Mouse (Mus musculus): Measurements from ENCODE around the gene Trak1.

Trak1 gene

GRCm38 (mm10) chr9:121371946-121372646, 74.8 kb downstream of the Trak1 start:
- no peak for DNase-seq (ENCODE audit: low read depth)

- no peak for DNase-seq (ENCODE audit: low read depth)
These were observed 75.8 kb downstream of the Trak1 start for GRCm38 (mm10) chr9:121373107-121373506.

- no peak for DNase-seq (ENCODE audit: low read depth)
These were observed 76.2 kb downstream of the Trak1 start for GRCm38 (mm10) chr9:121373512-121373911.

DNA sequence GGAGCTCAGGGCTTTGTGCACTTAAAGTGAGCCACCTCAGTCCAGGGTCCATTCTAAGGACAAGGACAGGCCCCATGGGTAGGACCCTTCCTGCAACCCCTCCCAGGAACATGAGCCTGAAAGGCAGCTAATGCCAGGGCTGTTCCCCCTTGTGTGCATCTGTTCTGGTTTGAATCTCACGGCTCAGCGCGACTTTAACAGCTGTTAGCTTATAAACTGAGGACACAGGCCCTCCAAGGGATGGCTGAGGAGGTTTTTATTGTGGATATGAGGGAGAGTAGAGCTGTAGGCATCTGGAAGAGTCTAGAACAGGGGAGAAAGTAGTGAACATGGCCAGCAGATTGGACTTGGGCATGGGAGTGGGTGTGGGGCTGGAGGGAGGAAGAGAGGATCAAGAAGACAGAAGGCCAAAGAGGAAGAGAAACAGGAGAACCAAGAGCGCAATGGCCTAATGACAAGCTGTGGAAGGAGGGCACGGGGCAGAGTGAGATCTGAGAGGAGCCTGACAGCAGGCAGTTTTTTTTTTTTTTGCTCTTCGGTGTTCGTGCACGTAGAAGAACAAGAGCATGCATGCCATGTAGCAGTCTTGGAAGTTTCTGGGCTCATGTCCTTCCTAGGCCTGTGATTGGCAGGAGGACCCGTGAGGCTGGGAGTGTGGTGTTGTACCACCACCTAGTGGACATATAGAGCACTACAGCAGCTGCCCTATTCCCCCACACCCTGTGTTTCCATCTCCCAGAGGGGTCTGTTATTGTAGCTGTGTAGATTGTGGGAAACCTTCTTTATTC, 77.0 kb downstream of the Trak1 start:
- peak; percentile 48 for DNase-seq (ENCODE audit: low read depth)

DNA sequence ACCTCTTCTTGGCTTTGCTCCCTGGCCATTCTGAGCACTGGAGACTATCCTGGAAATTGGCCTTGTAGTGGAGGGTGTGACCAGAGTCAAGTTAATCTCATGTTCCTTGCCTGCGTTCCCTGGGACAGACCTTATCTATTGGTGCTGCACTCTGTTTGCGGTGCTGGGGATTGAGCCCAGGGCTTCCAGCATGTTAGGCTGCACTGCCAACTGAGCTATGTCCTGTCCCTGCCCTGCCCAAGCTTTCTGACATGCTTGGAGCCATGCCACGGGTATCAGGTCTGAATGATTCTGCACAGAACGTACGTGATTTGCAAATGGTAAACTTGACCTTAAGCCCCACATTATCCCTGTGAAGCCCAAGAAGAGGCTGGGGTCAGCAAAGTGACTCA, 77.6 kb downstream of the Trak1 start:
- DNase-seq (ENCODE audit: low read depth): no peak

- DNase-seq (ENCODE audit: low read depth): no peak
These were observed 78.8 kb downstream of the Trak1 start for GRCm38 (mm10) chr9:121376094-121376493.

DNA sequence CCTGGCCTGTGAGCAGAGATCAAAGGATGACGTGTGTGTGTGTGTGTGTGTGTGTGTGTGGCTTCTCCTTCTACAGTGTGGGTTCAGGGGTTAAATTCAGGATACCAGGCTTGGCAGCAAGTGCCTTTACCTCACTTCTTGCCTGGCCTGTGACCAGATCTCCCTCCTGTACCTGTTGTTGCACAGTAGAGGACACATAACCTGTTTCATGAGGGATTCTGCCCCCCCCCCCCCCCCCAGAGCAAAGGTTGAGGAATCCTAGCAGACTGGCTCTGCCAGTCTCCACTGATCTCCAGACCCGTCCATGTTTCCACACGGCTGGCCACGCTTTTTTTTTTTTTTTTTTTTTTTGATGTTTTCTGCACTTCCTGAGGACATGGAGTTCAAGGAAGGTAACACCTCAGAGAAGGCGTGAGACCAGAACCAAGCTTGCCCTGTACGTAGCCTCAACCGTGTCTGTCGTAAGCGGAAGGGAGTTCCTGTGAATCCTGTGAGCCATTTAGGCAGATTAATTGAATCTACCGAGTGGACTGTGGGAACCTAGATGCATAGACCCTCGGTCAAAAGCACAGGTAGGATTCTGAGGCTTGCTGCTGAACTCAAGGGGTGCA, 83.1 kb downstream of the Trak1 start:
- no peak for DNase-seq (ENCODE audit: low read depth)

DNA sequence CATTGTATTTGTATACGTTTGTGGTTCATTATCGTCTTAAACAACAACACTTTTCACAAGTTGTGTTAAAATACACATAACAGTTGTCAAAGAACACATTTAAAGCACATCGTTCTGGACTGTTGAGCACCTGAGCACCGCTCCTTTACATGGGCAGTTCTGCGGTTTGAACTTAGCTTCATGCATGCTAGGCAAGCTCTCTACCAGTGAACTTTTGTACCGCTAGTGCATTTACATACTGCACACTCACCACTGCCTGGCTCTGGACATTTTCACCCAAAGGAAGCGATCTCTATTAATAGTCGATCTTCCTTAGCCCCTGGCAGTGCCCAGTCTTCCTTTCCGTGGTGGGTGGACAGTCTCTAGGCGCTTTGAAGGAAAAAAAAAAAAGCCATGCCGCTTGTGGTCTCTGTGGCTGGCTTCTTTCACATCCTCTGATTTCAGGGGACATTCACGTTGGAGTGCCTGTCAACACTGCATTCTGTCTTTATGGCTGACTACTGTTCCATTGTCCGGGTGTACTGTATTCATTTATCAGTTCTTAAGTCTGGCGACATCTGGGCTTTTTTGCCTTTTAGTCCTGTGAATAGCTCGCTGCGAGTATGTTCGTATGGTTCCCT, 84.5 kb downstream of the Trak1 start:
- no peak for DNase-seq (ENCODE audit: low read depth)

DNA sequence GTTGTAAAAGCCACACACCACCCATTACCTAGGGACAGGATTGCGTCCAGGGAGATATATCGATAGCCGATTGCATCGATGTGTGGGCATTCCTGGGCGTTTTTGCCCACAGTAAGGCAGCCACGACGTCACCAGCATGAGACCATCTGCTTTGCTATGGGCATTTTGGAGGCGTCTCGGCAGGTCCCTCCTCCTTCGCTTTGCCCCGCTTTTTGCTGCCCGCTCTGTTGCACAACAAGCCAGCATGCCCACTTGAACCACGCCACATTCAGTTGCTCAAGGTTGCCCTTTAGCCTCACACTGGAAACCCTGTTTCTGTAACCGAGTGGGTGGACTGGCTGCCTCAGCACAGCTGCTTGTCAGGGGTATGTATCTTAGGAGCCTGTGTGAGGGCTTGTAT, 85.3 kb downstream of the Trak1 start:
- DNase-seq (ENCODE audit: low read depth): no peak

GRCm38 (mm10) chr9:121383180-121383586, 85.9 kb downstream of the Trak1 start:
- DNase-seq (ENCODE audit: low read depth): no peak

- no peak for DNase-seq (ENCODE audit: low read depth)
These were observed 87.3 kb downstream of the Trak1 start for GRCm38 (mm10) chr9:121384620-121385019.

GRCm38 (mm10) chr9:121385091-121385748, 87.9 kb downstream of the Trak1 start:
- DNase-seq (ENCODE audit: low read depth): peak; percentile 62

DNA sequence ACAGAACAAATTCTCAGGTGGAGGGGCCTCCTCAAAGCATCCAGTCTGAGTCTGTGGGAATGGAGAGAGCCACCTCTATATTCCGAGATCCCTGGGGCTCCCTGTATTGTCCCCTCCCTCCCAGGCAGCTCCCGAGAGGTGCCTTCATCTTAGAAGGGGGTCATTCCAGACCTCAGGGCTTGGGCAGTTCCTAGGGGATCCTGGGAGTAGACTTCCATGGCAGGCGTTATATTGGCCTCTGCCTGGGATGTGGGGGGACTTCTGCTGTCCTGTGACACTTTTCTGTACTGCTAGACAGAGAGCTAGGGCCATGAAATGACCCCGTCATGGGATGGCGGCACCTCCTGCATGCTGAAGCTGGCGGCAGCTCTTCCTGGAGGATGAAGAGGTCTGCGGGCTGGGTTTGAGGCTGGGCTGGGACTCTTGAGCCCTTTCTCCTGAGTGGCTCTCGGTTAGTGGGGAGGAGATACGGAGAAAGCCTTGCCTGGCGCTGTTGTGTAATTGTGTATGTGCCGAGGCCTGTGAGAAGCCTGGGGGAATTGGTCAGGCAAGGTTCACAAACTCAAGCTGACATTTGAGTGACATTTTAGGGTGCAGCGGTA, 88.5 kb downstream of the Trak1 start:
- no peak for DNase-seq (ENCODE audit: low read depth)

DNA sequence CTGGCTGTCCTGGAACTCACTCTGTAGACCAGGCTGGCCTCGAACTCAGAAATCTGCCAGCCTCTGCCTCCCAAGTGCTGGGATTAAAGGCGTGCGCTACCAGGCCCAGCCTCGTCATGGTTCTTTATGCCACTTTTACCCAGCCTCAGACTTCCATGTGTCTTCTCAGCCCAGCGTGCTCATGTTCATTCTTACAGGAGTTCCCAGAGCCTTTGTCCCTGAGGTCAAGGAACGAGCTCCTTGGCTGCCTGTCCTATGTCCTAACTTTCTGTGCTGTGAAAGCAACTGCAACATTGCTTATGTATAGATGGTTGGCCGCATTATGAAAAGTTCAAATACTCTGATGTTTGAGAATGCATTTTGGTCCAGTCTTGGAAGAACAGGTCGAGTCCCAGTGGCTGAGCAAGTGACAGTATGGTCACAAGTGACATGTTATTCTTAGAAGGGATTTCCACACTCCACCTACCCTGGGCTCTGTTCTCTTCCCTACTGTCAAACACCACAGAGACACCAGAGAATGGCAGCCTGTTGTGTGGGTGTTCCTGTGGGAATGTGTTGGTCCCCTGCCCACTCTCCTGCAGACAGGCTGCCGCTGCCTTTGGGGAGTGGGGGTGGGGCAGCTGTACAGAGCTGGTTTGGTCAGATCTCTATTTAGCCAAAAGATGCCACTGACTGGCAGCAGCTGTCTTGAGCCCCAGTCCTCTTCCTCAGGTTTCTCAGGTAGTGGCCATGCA, 90.4 kb downstream of the Trak1 start:
- DNase-seq (ENCODE audit: low read depth): no peak

- DNase-seq (ENCODE audit: low read depth): no peak
These were observed 91.1 kb downstream of the Trak1 start for GRCm38 (mm10) chr9:121388273-121388931.

DNA sequence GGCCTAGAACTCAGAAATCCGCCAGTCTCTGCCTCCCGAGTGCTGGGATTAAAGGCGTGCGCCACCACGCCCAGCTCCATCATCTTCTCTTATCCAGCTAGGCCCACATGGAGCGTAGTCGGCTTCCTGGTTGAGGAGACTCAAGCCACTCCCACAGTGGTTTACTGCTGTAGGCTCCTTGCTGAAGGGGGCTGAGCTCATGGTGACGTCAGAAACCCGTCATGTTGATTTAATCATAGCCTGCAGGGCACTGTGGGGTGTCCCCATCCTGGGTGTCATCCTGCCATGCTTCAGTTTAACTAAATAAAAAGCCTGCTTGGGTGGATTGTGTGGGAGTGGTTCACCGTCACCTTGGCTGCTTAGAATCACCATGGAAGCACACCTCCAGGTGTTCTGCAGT, 92.0 kb downstream of the Trak1 start:
- no peak for DNase-seq (ENCODE audit: low read depth)

DNA sequence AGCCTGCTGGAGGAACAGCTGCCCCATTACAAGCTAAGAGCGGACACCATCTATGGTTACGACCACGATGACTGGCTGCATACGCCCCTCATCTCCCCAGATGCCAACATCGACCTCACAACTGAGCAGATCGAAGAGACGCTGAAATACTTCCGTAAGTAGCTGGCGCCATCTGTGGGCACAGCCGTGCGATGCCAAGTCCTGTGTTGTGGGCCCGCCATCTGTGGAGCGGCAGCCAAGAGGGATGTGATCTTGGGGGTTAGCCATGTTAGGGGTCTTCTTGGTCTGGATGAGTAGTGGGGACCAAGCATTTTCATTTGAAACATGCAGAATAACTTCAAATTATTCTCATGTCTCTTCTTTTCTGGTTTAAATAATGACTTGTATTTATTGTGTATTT, 94.6 kb downstream of the Trak1 start:
- no peak for DNase-seq (ENCODE audit: low read depth)

DNA sequence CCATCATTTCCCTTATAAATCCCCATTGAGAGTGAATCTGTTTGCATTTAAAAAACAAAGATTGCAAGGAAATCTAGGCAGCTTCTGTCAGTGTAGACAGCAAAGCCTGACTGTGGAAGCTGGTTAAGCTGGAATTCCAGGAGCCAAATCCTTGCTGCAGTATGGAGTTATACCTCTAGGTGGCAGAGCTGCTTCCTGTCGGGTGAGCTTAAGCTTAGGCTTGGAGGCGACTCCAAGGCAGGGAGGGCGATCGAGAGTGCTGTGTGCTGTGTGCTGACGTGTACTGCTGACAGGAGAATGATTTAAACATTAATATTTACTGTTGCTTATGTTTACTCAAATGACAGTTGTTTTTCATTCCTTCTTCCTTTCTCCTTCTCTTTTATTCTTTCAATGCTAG, 95.1 kb downstream of the Trak1 start:
- DNase-seq (ENCODE audit: low read depth): no peak

DNA sequence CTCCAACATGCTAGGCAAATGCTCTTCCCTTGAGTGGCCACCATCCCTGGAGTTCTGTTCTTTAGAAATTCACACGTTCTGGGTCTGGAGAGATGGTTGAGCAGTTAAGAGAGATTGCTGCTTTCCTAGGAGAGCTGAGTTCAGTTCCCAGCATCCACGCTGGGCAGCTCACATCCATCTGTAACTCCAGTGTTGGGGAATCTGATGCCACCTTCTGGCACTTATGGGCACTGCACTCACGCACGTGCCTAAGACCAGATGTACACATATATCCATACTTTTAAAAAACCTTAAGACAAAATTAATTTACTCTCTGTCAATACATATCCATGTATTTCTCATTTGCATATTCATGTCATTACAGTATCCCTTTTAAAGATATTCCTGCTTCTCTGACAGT, 95.8 kb downstream of the Trak1 start:
- no peak for DNase-seq (ENCODE audit: low read depth)

DNA sequence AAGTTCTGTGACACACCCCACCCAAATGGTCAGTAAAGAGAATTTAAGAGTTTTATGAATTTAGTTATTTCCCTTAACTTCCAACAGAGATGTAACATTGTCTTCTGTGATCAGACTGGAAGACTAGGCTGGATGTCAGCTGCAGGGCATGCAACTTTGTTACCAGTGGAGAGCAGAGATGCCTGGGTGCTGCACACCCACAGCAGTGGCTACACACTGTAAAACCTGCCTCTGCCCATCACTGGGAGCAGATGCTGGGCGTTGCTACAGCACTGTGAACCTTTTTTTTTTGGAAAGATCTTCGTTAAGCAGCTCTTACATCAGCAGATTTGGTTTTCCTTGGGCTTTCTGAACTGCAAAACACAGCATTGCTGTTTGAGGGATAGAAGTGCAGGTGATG, 97.6 kb downstream of the Trak1 start:
- DNase-seq (ENCODE audit: low read depth): no peak

GRCm38 (mm10) chr9:121395812-121396211, 98.5 kb downstream of the Trak1 start:
- no peak for DNase-seq (ENCODE audit: low read depth)

Measured in c-Kit-positive CD71-negative TER-119-negative erythroid progenitor cells, embryonic 14.5 days (primary cell).